Mouse (Mus musculus) hindbrain, postnatal 0 days (tissue): ENCODE data around the gene Cenpp. TPM values are rescaled to one million over a fixed set of nuclear protein-coding genes. Genes with fewer than 3 reads are reported as not detected.

Source experiments
- ATAC-seq: fragments of 200-750 bp; cut with Nextera tagmentation; 2 replicates; pipeline ENCODE4 v1.8.0; 2017; ENCODE audit warnings: mild to moderate bottlenecking, moderate TSS enrichment, moderate library complexity
- DNase-seq: peaks from one replicate; pipeline ENCODE4 v3.0.0-alpha.2; 2015; ENCODE audit warnings: low spot score
- H3K27ac ChIP-seq: fragments of 300-500 bp; sonication (generic); 2 replicates; pipeline ENCODE4 v1.5.1; 2014; ENCODE audit warnings: mild to moderate bottlenecking
- H3K27me3 ChIP-seq: fragments of 300-500 bp; sonication (generic); 2 replicates; pipeline ENCODE4 v1.6.1; 2014; ENCODE audit warnings: low read length, mixed read lengths; ENCODE audit not compliant: insufficient read depth
- H3K36me3 ChIP-seq: fragments of 300-500 bp; sonication (generic); 2 replicates; pipeline ENCODE4 v1.6.1; 2014; ENCODE audit warnings: low read length, mixed read lengths; ENCODE audit not compliant: insufficient read depth
- H3K4me1 ChIP-seq: fragments of 300-500 bp; sonication (generic); 2 replicates; pipeline ENCODE4 v1.6.1; 2014; ENCODE audit warnings: antibody characterized with exemption, low read length, mixed read lengths; ENCODE audit not compliant: insufficient read depth
- H3K4me2 ChIP-seq: fragments of 300-500 bp; sonication (generic); 2 replicates; pipeline ENCODE4 v1.6.1; 2014; ENCODE audit warnings: low read depth, mild to moderate bottlenecking, low read length, moderate library complexity, mixed read lengths
- H3K4me3 ChIP-seq: fragments of 300-500 bp; sonication (generic); 2 replicates; pipeline ENCODE4 v1.5.1; 2014; ENCODE audit warnings: low read length
- H3K9ac ChIP-seq: fragments of 300-500 bp; sonication (generic); replicated peaks from 2 replicates; pipeline ENCODE4 v1.6.1; 2014; ENCODE audit warnings: mild to moderate bottlenecking, low read length, moderate library complexity, mixed read lengths
- H3K9me3 ChIP-seq: fragments of 300-500 bp; sonication (generic); 2 replicates; pipeline ENCODE4 v1.6.1; 2016; ENCODE audit warnings: low read length, mixed read lengths
- CTCF ChIP-seq: IDR thresholded peaks from 2 replicates; pipeline ENCODE4 v1.5.1; 2016; ENCODE audit warnings: antibody characterized with exemption, control low read depth, low read depth
- WGBS: fragments of 180-500 bp; shearing (Covaris S2); extraction: QIAGEN DNeasy Blood & Tissue Kit; methylation state at CpG from one replicate; pipeline ENCODE4 v1.1.7; 2014; 5-methylcytosine and 5-hydroxymethylcytosine counted together
- polyA plus RNA-seq: library from polyadenylated mRNA; unstranded; fragments of >200 nt; fragmentation: Nextera tagmentation; extraction: Ambion mirVana; gene quantifications from 2 replicates; pipeline ENCODE4 v1.2.1, GENCODE M21; 2015
- total RNA-seq: library from RNA; depleted of rRNA; stranded (reverse); fragments of >200 nt; gene quantifications from 2 replicates; pipeline ENCODE4 v1.2.3, GENCODE M21; 2014

Gene Cenpp
- total and polyA plus RNA-seq, 2 experiments from 2014 or later = 5.5 to 9.7 TPM

DNA sequence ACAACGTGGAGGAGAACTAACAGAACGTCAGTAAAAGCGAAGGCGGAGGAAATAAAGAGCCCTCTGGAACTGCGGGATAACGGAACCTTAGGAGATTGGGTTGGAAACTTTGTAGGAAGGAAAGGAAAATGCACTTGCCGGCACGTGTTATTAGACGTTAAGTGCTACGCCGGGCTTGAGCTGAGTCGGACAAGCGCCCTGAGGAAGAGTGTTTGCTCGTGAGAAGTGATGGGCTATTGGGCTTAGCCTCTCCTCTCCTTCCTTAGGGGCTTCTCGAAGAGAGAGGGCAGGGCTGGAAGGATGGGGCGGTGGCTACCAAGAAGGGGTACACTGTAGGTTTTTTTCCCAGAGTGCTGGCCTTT, 576 bp upstream of the Cenpp start:
- Histone ChIP-seq H3K4me1 (peaks cover 6% of the 10 kb centered on the region; the same call in 1 of the 2 replicates), H3K36me3 (no peaks in the 10 kb centered on the region), H3K4me3 (peak overlapping the region; percentile 82), H3K9me3 (no peaks in the 10 kb centered on the region), H3K27me3 (no peaks in the 10 kb centered on the region), H3K9ac (peak overlapping the region; percentile 39), H3K4me2 (peak overlapping the region; percentile 69), H3K27ac (no peak overlapping the region; the same call in 1 of the 2 replicates)
- under 1% methylated on average over 16 of the region's 16 CpGs for WGBS
- DNase-seq (no peak), ATAC-seq (peak; percentile 83)
- no peak for TF ChIP-seq CTCF

DNA sequence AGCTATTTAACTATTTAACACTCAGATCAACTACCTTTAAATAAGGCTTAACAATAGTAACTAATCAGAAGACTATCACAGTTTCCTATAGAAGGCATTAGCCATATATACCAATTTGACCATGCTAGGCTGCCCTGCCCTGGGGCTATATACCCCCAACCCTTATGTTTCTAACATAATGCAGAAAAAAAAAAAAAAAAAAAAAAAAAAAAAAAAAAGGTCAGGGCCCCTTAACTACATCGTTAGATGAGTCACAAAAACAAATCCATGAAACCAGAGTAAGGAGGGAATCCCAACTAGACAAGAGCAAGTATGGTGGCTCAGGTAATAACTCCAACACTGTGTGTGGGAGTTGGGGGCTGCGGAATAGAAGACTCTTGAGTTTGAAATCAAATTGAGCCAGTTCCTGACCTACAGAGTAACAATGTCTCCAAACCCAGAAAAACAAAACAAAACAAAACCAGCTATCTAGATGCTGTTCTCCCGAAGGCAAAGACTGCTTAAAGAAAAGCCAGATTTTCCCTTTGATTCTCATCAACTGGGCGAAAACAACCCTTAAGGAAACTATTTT, 719 bp downstream of the Cenpp start:
- Histone ChIP-seq H3K27ac (0 out of 2 replicates have a peak overlapping the region, but pooled peaks have one; percentile 32), H3K4me3 (peak overlapping the region; percentile 82), H3K4me1 (peaks cover 6% of the 10 kb centered on the region; the same call in 1 of the 2 replicates), H3K27me3 (no peaks in the 10 kb centered on the region), H3K4me2 (peak overlapping the region; percentile 76), H3K9me3 (no peaks in the 10 kb centered on the region), H3K9ac (peak overlapping the region; percentile 31; the same call in 1 of the 2 replicates), H3K36me3 (no peaks in the 10 kb centered on the region)
- TF ChIP-seq CTCF = no peak
- ATAC-seq (no peak), DNase-seq (no peak)
- WGBS = 2% methylated on average over 4 of the region's 4 CpGs

DNA sequence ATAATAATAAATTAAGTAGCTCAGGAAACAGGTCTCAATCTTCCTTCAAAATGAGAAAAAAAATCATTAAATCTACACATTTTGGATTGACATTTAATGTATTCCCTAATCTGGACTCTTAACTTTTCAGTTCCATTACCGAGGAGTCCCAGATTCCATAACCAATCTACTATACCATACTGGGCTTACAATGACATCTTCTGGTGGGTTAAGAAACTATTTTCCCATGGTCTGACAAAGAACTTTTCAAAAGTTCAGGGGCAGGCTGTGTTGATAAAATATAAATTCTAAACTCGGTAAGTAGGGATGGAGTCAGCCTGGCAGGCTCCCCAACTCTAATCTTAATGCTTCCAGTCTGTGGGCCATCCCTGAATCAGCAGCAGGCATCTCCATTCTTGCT, 1.4 kb downstream of the Cenpp start:
- no peak overlapping the region for H3K27ac ChIP-seq
- 40% methylated on average over 2 of the region's 2 CpGs for WGBS
- H3K9ac ChIP-seq = no peak overlapping the region
- H3K4me3 ChIP-seq = no peak overlapping the region
- H3K4me1 ChIP-seq = peaks cover 6% of the 10 kb centered on the region; the same call in 1 of the 2 replicates
- DNase-seq (no peak), ATAC-seq (no peak)
- no peaks in the 10 kb centered on the region for H3K27me3 ChIP-seq
- H3K36me3 ChIP-seq = no peaks in the 10 kb centered on the region
- H3K4me2 ChIP-seq = no peak overlapping the region
- peak; percentile 20; the same call in 1 of the 2 replicates for TF ChIP-seq CTCF
- no peaks in the 10 kb centered on the region for H3K9me3 ChIP-seq

DNA sequence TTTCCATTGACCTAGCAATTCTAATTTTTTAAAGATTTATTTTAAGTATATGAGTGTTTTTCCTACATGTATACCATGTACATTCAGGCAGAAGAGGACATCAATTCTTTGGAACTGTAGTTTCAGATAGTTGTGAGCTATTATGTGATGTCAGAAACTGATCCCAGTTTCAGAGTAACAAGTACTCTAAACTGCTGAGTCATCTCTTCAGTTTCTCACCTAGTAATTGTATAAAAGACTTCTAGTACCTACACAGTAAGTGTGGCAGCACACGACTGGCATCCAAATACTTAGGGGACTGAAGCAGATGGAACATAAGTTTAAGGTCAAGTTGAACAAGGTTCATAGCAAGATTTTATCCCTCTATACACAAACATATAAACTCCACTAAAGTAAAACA, 6.6 kb downstream of the Cenpp start:
- WGBS = 85% methylated on average over 1 of the region's 1 CpGs
- Histone ChIP-seq H3K4me3 (no peak overlapping the region), H3K27me3 (no peaks in the 10 kb centered on the region), H3K9me3 (no peaks in the 10 kb centered on the region), H3K9ac (no peak overlapping the region), H3K27ac (no peak overlapping the region), H3K4me2 (no peak overlapping the region), H3K4me1 (no peaks in the 10 kb centered on the region), H3K36me3 (no peaks in the 10 kb centered on the region)
- TF ChIP-seq CTCF = no peak
- no peak for ATAC-seq
- DNase-seq = no peak

DNA sequence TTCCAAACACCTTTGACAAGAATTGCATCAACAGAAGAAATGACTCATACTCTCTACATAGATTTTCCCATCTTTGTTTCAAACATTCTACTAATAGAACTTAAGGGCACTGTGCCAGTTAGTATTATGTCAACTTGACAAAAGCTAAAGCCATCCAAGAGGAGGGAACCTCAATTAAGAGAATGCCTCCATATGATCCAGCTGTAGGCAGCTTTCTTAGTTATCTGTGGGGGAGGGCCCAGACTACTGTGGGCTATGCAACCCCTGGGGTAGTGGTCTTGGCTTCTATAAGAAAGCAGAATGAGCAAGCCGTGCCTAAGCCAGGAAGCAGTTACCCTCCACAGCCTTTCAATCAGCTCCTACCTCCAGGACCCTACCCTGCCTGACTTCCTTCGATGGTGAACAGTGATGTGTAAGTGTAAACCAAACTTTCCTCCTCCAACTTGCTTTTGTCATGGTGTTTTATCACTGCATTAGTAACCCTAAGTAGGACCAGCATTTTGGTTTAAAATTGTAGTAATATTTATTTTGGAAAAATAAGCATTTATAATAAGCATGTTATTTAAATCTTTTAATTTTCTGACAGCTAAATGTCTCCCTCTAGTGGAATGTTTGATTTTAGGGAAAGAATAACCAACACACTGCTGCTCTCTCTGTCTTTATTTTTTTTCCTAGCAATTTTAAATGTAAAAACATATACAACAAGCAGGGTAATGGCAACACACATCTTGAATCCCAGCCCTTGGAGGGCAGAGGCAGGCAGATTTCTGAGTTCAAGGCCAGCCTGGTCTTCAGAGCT, 7.7 kb downstream of the Cenpp start:
- peak; percentile 68 for DNase-seq
- H3K27ac ChIP-seq = no peak overlapping the region
- no peak overlapping the region for H3K4me2 ChIP-seq
- no peaks in the 10 kb centered on the region for H3K36me3 ChIP-seq
- peak; percentile 67 for TF ChIP-seq CTCF
- no peak overlapping the region for H3K4me3 ChIP-seq
- 73% methylated on average over 2 of the region's 2 CpGs for WGBS
- H3K27me3 ChIP-seq = no peaks in the 10 kb centered on the region
- H3K9ac ChIP-seq = no peak overlapping the region
- no peaks in the 10 kb centered on the region for H3K9me3 ChIP-seq
- ATAC-seq = peak; percentile 51
- H3K4me1 ChIP-seq = no peaks in the 10 kb centered on the region

DNA sequence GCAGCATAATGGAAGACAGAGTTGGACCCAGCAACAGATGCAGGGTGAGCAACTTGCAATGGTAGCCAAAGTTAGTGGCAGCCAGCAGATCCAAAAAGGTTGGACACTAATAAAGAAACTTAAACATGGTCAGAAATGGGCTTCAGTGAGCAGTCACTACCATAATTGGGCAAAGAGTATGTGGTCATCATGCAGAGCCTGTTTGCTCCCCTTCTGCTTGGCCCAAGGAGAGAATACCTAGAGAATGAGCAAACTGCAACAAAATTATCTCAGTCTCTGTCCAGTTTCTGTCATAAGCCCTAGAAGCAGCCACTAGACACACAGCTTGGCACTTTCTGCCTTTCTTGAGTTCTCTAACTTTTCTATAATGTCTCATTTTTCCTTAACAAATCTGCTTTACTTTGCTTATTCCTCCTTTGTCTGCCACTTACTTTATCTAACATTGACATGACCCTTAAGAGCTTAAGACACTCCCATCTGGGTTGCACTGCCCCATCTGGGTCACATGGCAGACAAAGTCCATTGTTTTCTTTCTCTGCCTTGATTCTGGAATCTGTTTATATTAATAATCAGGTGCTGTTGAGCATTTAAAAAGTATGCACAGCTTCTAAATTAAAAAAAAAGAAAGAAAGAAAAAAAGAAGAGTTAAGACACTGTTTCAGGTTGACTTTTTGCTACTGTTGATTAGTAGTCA, 8.8 kb downstream of the Cenpp start:
- no peaks in the 10 kb centered on the region for H3K4me1 ChIP-seq

More for the DNA sequence above, 8.8 kb downstream of the Cenpp start:
- no peak overlapping the region for H3K4me2 ChIP-seq
- TF ChIP-seq CTCF = no peak
- ATAC-seq = no peak
- DNase-seq = no peak
- H3K9ac ChIP-seq = no peak overlapping the region
- H3K4me3 ChIP-seq = no peak overlapping the region
- H3K27me3 ChIP-seq = no peaks in the 10 kb centered on the region
- no peaks in the 10 kb centered on the region for H3K9me3 ChIP-seq
- no peak overlapping the region for H3K27ac ChIP-seq
- no peaks in the 10 kb centered on the region for H3K36me3 ChIP-seq
